Mouse (Mus musculus): ENCODE results near the gene Pdcd1lg2. TPM values are rescaled to one million over a fixed set of nuclear protein-coding genes. Genes with fewer than 3 reads are reported as not detected.

The Pdcd1lg2 gene
- polyA plus RNA-seq, 1 experiment from 2014 or later: not detected

DNA sequence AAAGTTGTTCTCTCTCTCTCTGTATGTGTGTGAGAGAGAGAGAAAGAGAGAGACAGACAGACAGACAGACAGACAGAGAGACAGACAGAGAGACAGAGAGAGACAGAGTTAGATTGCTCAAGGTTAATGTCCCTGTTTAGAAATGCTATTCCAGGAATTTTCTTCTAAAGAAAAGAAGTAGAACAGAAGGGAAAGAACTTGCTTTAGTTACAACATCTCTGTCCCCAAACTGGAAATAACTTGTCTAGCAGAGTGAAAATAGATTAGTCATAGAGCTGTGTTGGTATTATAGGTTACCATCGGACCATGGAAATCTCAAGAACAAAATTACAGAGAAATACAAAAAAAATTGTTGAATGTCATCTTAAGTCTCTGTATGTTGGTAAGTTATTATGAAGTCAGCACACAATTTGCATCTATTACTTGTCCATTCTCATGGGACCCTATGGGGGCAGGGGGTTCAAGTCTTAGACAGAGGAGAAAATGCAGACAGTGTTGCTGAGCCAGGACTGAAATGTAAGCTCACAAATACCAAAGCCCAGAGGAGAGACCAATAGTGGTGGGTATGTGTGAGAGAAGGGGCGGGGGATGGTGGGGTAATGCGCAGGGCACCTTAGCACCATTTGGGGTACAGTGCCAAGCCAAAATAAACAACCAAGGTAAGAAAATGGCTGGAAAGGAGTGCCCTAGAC is 74.7 kb downstream of the Pdcd1lg2 start:
- H3K27me3 ChIP-seq (ENCODE audit: low read depth, poor library complexity, severe bottlenecking): no peaks in the 10 kb centered on the region
- no peaks in the 10 kb centered on the region for H3K36me3 ChIP-seq
- H3K4me3 ChIP-seq: no peak overlapping the region
- no peaks in the 10 kb centered on the region for H3K4me1 ChIP-seq
- H3K9me3 ChIP-seq (replicated peaks): no peaks in the 10 kb centered on the region
- no peak for DNase-seq (ENCODE audit: low spot score)
- no peak overlapping the region for H3K27ac ChIP-seq
- WGBS: 96% methylated on average over 3 of the region's 3 CpGs

DNA sequence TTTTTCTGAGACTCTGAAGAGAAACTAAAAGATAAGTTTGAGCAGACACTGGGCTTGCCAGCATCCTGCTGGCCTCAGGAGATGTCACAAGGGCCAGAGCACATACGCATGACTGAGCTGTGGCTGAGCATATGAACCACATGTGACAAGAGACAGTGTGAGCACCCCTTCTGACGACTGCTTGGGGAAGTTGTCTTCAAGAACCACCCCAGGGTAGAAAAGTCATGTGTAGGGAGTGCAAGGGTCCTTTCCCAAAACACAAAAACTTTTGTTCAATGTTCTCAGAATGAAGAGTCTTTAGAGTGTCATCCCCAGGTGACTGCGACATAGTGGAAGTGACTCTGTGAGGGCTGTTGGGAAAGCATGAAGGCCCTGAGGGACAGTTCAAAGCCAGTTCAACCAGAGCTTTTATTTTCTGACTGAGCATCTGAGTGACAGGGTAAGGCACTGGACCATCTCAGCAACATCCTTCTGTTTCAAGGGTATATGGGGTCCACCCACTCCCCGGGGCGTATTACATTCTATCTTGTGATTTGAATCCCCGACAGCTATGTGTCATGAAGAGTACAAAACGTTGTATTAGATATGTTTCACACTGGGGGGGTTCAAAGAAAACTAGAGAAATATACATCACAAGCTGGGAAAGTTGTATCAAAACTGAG is 76.0 kb downstream of the Pdcd1lg2 start:
- Histone ChIP-seq H3K27ac (no peak overlapping the region), H3K27me3 (ENCODE audit: low read depth, poor library complexity, severe bottlenecking) (no peaks in the 10 kb centered on the region), H3K4me1 (no peaks in the 10 kb centered on the region), H3K36me3 (no peaks in the 10 kb centered on the region), H3K4me3 (no peak overlapping the region), H3K9me3 (replicated peaks) (no peaks in the 10 kb centered on the region)
- WGBS: 87% methylated on average over 7 of the region's 7 CpGs
- DNase-seq (ENCODE audit: low spot score): no peak

DNA sequence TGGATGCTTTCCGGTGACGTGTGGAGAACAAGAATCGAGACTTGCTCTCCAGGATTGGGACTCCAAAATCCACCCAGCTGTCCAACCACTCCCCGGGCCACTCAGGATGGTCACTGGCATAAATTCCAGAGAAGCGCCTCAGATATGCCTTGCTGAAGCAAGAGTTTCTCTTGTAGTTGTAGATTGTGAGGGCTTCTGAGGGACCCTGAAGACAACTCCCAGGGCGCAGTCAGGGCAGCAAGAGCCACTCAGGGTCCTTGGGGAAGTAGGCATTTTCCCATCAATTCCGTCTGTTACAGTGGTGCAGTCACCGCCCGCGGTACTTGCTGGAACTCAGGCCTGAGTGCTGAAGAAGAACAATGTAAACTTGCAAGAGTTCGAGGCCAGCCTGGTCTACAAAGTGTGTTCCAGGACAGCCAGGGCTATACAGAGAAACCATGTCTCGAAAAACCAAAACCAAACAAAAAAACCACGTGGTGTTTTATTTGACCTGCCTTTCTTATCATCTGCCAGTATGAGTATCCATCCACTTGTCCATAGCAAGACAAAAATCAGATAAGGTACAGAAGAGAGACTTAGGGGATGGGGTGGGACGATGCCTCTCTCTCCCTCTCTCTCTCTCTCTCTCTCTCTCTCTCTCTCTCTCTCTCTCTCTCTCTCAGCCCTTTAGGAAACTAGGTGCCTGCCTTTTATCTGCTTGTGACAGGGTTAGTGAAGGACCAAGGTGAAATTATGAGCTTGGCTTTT is 76.8 kb downstream of the Pdcd1lg2 start:
- 90% methylated on average over 14 of the region's 14 CpGs for WGBS
- no peak for DNase-seq (ENCODE audit: low spot score)
- H3K27me3 ChIP-seq (ENCODE audit: low read depth, poor library complexity, severe bottlenecking): no peaks in the 10 kb centered on the region

DNA sequence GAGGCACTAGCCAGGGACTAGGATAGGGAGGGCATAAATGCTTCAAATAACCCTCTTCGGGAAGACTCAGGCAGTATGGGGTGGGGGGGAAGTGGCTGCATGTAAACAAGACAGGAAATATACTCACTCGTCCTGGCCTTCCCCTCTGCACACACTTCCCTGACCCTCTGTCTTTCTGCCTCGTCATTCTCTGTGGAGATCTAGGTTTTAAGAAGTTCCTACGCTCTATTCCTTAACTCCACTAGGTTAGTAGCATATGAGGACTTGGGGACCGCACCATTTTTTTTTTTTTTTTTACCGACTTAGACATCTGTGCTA is 77.3 kb downstream of the Pdcd1lg2 start:
- no peak for DNase-seq (ENCODE audit: low spot score)
- H3K36me3 ChIP-seq: no peaks in the 10 kb centered on the region
- no peak overlapping the region for H3K27ac ChIP-seq
- no peaks in the 10 kb centered on the region for H3K9me3 ChIP-seq (replicated peaks)
- no peak overlapping the region for H3K4me3 ChIP-seq
- WGBS: 56% methylated on average over 6 of the region's 6 CpGs
- H3K27me3 ChIP-seq (ENCODE audit: low read depth, poor library complexity, severe bottlenecking): no peaks in the 10 kb centered on the region
- no peaks in the 10 kb centered on the region for H3K4me1 ChIP-seq

More for the DNA sequence above, 76.8 kb downstream of the Pdcd1lg2 start:
- no peaks in the 10 kb centered on the region for H3K4me1 ChIP-seq
- H3K36me3 ChIP-seq: no peaks in the 10 kb centered on the region
- H3K27ac ChIP-seq: no peak overlapping the region
- H3K9me3 ChIP-seq (replicated peaks): no peaks in the 10 kb centered on the region
- H3K4me3 ChIP-seq: no peak overlapping the region

DNA sequence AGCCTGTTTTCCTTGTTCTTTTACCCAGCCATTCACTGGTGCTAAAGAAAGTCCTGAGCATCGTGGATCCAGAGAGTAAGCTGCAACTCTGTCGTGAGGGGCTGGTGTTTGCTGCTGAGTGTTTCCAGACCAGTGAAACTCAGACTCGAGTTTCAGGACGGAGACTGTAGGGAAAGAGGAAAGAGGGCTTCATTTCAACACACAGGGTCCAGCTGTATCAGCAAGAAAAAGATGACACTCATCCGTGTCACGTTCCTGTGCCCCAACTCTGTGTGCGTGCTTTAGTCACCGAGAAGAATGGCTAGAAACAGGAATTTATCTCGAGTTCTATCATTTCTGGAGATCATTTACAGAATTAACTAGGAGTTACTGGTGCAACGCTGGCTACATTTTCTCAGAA is 77.7 kb downstream of the Pdcd1lg2 start:
- 66% methylated on average over 10 of the region's 10 CpGs for WGBS
- Histone ChIP-seq H3K36me3 (no peaks in the 10 kb centered on the region), H3K4me3 (no peak overlapping the region), H3K27ac (no peak overlapping the region), H3K27me3 (ENCODE audit: low read depth, poor library complexity, severe bottlenecking) (no peaks in the 10 kb centered on the region), H3K4me1 (no peaks in the 10 kb centered on the region), H3K9me3 (replicated peaks) (no peaks in the 10 kb centered on the region)
- no peak for DNase-seq (ENCODE audit: low spot score)

DNA sequence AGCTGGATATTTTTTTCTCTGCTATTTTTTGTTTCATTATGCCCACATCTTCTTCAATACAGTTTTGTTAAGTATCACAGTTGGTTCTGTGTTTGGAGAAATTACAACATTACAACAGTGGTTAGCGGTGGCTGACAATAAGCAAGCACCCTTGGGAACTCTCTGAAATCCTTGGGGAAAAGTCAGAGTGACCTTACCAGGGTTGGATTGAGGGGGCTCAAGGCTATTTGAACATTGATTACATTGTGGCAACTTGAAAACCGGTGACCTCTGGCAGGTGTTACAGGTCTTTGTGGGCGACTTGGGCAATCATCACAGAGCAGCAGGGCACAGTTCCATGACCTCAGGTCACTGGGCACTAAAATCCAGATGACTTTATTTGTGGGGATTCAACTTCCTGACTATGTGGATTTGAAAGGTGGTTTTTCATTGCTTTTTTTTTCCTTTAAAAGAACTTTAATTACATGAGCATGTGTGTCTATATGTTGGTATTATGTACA is 79.1 kb downstream of the Pdcd1lg2 start:
- 69% methylated on average over 3 of the region's 3 CpGs for WGBS

DNA sequence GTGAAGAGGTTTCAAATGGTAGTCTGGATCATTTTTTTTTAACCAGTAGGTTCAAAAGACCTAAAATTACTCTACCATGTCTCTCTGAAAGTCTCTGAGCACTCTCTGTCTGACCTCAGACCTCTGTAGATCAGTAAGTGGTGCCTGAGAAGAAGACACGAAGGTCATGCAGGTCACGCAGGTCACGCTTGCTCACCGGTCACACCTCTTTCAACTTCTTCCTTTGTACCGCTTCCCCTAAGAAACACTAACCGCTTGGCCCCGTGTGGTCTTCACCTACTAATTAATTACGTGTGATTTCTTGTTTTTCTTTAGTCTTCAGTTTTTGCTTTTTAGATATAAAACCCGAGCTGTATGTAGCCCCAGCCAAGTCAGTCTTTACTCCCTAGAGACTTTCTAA is 80.7 kb downstream of the Pdcd1lg2 start:
- WGBS: 62% methylated on average over 9 of the region's 9 CpGs
- H3K4me3 ChIP-seq: no peak overlapping the region
- no peaks in the 10 kb centered on the region for H3K4me1 ChIP-seq
- H3K9me3 ChIP-seq (replicated peaks): no peaks in the 10 kb centered on the region
- H3K36me3 ChIP-seq: no peaks in the 10 kb centered on the region
- no peak overlapping the region for H3K27ac ChIP-seq
- H3K27me3 ChIP-seq (ENCODE audit: low read depth, poor library complexity, severe bottlenecking): no peaks in the 10 kb centered on the region
- no peak for DNase-seq (ENCODE audit: low spot score)

More for the DNA sequence above, 79.1 kb downstream of the Pdcd1lg2 start:
- no peaks in the 10 kb centered on the region for H3K4me1 ChIP-seq
- DNase-seq (ENCODE audit: low spot score): no peak
- no peaks in the 10 kb centered on the region for H3K9me3 ChIP-seq (replicated peaks)
- no peaks in the 10 kb centered on the region for H3K27me3 ChIP-seq (ENCODE audit: low read depth, poor library complexity, severe bottlenecking)
- no peaks in the 10 kb centered on the region for H3K36me3 ChIP-seq
- H3K27ac ChIP-seq: no peak overlapping the region
- no peak overlapping the region for H3K4me3 ChIP-seq

DNA sequence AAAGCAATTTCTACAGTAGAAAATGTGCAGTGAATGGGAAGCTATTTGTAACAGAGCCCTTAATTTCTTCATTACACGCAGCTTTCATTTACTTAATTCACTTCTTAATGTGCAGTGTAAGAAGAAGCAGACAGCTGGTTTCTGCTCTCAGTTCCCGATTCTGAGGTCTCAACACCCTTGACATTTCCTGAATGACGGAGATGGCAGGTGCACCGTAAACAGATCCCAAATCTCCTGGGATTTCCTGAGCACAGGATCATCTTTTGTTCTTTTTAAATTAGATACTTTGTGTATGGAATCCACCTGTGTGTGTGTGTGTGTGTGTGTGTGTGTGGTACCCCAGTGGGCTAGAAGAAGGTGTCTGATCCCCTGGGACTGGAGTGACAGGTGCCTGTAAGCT is 83.7 kb downstream of the Pdcd1lg2 start:
- Histone ChIP-seq H3K27ac (no peak overlapping the region), H3K9me3 (replicated peaks) (no peaks in the 10 kb centered on the region), H3K4me3 (no peak overlapping the region), H3K36me3 (no peaks in the 10 kb centered on the region), H3K27me3 (ENCODE audit: low read depth, poor library complexity, severe bottlenecking) (no peaks in the 10 kb centered on the region), H3K4me1 (no peaks in the 10 kb centered on the region)
- WGBS: 88% methylated on average over 4 of the region's 4 CpGs
- DNase-seq (ENCODE audit: low spot score): no peak

DNA sequence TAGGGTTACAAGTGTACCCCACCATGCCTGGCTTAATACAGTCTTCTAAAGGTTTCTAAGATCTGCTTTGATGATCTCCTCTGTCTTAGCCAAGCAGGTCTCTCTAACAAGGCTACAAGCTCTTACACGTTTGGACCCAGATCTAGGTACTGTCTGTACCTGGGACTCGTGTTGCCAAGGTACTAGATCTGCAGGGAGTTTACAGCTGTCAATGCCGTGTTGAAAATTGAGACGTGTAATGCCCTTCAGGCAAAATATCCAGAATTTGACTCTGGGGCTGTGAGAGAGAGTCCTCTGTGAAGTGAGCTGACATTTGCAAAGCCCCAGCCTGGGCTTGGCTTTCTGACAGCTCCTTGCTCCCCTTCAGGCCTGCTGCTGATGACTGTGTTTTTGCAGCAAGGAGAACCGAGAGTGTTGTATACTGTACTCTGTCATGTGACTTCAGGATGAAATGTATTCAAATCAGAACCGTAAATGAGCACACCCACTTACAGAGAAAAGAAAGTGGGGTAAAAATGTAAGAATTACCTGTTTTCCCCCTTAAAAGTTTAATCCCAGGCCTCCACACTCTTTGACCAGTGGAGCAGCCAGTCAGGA is 85.4 kb downstream of the Pdcd1lg2 start:
- no peak overlapping the region for H3K27ac ChIP-seq
- no peak for DNase-seq (ENCODE audit: low spot score)
- no peaks in the 10 kb centered on the region for H3K4me1 ChIP-seq
- H3K36me3 ChIP-seq: no peaks in the 10 kb centered on the region
- no peaks in the 10 kb centered on the region for H3K9me3 ChIP-seq (replicated peaks)
- H3K27me3 ChIP-seq (ENCODE audit: low read depth, poor library complexity, severe bottlenecking): no peaks in the 10 kb centered on the region
- no peak overlapping the region for H3K4me3 ChIP-seq
- WGBS: 76% methylated on average over 6 of the region's 6 CpGs

DNA sequence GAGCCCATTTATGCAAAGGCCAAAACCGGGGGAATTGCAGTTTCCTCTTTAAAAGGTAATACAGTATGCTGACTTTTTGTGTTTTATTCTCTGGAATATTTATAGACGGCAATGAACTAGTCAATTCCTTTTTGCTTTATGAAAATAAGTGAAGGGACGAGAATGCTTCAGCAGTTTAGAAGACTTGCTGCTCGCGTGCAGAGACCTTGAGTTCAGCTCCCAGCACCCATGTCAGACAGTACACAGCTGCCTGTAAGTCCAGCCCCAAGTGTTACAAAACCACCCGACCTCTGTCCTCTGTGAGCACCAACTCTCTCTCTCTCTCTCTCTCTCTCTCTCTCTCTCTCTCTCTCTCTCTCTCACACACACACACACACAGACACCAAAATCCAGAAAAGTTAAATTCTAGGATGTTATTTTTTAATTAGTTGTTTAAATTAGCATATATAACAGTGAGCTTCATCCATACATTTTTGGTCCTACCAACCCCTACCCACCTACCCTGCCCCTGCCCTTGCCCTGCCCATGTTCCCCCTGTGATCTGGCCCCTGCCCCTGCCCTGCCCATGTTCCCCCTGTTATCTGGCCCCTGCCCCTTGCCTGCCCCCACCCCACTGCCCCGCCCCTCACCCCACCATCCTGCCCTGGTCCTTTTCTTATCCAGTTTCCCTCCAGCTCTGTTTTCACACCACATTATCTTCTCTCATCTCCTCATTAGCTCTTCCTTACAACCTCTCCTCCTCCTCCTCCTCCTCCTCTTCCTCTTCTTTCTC is 86.3 kb downstream of the Pdcd1lg2 start:
- DNase-seq (ENCODE audit: low spot score): no peak
- H3K9me3 ChIP-seq (replicated peaks): no peaks in the 10 kb centered on the region
- no peaks in the 10 kb centered on the region for H3K4me1 ChIP-seq
- H3K27ac ChIP-seq: no peak overlapping the region
- 83% methylated on average over 7 of the region's 7 CpGs for WGBS
- no peak overlapping the region for H3K4me3 ChIP-seq
- no peaks in the 10 kb centered on the region for H3K27me3 ChIP-seq (ENCODE audit: low read depth, poor library complexity, severe bottlenecking)
- H3K36me3 ChIP-seq: no peaks in the 10 kb centered on the region

DNA sequence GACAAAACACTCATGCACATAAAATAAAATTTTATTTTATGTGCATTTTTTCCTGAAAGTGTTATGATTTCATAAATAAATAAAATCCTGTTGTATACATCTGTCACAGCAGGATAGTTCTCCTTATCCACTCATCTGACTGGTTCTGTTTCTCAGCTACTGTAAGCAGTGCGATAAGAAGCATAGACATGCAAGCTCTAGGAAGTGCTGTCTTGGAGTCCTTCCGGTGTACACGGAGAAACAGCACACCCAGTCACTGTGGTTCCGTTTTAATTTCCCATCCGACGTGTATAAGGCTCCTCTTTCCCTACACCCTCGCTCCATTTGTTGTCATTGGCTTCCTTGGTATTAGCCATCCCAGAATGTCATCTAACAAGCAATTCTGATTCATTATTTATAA is 87.2 kb downstream of the Pdcd1lg2 start:
- H3K4me3 ChIP-seq: no peak overlapping the region
- no peaks in the 10 kb centered on the region for H3K27me3 ChIP-seq (ENCODE audit: low read depth, poor library complexity, severe bottlenecking)
- H3K27ac ChIP-seq: no peak overlapping the region
- H3K4me1 ChIP-seq: no peaks in the 10 kb centered on the region
- DNase-seq (ENCODE audit: low spot score): no peak
- WGBS: 91% methylated on average over 7 of the region's 7 CpGs
- H3K9me3 ChIP-seq (replicated peaks): no peaks in the 10 kb centered on the region
- no peaks in the 10 kb centered on the region for H3K36me3 ChIP-seq

DNA sequence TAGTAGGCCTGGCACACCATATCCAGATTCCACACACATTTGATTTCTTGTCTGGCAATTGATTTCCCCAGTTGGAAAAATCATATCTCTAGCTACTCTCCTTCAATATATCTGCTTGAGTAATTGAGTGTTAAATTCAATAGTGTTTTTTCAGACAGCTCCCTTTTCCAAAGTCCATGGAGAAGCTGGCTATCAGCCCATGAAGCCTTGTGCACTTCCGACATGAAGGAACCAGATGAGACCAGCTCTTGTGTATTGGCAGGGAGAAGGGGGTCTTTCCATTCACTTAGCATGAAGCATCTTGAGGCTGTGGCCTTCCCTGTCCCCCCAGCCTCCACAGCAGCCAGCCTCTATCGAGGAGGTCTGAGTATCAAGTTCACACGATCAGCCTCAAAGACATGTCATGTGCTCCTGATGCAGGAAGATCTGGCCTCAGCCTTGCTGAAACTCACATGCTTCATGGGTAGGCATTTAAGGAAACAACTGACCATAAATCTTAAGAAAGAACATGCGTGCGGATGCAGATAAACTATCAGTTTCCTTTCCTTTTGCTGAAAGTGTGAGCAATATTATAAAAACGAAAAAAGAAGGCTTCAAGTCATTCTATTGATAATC is 88.2 kb downstream of the Pdcd1lg2 start:
- no peaks in the 10 kb centered on the region for H3K4me1 ChIP-seq
- DNase-seq (ENCODE audit: low spot score): no peak
- no peak overlapping the region for H3K27ac ChIP-seq
- 84% methylated on average over 6 of the region's 6 CpGs for WGBS
- no peaks in the 10 kb centered on the region for H3K9me3 ChIP-seq (replicated peaks)
- no peak overlapping the region for H3K4me3 ChIP-seq
- H3K36me3 ChIP-seq: no peaks in the 10 kb centered on the region
- H3K27me3 ChIP-seq (ENCODE audit: low read depth, poor library complexity, severe bottlenecking): no peaks in the 10 kb centered on the region

All from limb, embryonic 10.5 days (tissue).